Mouse (Mus musculus) mammary gland, adult 2 months (tissue): ENCODE results near the gene Cib4. TPM values are rescaled to one million over a fixed set of nuclear protein-coding genes. Genes with fewer than 3 reads are reported as not detected.

Source experiments
- polyA plus RNA-seq: library from polyadenylated mRNA; depleted of rRNA; stranded (reverse); fragments of >200 nt; gene quantifications from 2 replicates; pipeline ENCODE4 v1.2.3, GENCODE M21; 2012; ENCODE audit warnings: low replicate concordance; rRNA removed

Cib4 gene
- polyA plus RNA-seq: 0.45 TPM in 1 of 2 replicates, not detected in the other

DNA sequence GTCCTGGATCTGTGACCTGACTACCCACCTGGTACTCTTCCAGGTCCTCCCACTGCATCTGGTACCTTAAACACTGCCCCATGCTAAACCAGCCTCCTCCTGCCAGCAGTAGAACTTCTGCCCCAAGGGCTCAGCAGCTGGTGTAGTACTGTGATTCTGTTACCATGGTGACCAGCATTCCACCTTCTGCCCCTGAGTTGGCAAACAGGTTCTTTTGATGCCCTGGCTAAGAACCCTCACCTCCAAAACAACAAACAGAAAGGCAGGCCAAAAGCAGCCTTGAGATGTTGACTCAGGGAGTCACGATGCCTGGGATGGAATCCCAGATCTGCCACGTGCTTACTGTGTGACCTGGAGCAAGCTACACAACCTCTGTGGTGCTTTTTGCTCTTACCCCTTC is at the start of gene Cib4:
TSS of gene Cib4 (minus strand) at position 139 of the 400 bp plus-strand sequence.

DNA sequence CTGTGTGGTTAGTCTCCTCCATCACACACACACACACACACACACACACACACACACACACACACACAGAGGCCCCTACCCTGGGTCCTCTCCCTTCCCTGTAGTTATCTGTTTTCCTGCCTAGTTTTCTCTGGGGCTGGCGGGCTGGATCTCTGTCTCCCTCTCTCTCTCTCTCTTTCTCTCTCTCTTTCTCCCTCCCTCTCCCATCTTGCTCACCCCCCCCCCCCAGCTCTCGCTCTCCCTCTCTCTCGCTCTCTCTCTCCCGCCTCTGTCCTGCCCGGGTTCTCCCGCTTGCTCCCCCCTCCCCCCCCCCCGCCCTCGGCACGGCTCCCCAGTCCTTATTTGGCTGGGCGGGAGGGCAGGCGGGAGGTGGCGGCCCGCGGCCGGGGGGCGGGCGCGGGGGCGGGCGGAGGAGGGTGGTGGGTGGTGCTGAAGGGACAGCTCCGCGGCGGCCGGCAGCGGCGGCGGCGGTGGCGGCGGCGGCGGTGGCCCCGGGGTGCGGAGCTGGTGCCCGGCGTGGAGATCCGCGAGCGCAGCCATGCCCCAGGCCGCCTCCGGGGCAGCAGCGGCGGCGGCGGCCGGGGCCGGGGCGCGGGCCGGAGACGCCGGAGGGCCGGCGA is 42.2 kb upstream of the Cib4 start, which contains the start of gene Kcnk3:
TSS of gene Kcnk3 (plus strand) at position 490 of the 620 bp plus-strand sequence.

DNA sequence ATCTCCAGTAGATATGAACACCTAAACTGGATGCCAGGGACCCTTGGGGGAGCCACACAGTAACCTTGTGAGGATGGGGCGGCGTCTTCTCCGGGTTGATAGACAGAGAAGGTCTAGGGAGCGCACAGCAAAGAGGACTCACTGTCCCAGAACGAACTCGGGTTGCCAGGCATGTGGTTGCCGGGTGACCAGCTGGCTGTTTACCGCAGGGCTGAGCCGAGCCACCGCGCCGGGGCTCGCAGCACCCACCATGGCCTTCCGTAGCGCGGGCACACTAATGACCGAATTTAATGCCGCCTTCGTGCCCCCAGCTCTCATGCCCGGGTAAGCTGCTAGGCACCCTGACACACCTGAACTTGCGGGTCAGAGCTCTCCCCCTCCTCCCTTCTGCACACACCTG is 79.8 kb downstream of the Cib4 start, which contains the start of gene 1700001C02Rik:
TSS of gene 1700001C02Rik (plus strand) at position 187 of the 400 bp plus-strand sequence.

DNA sequence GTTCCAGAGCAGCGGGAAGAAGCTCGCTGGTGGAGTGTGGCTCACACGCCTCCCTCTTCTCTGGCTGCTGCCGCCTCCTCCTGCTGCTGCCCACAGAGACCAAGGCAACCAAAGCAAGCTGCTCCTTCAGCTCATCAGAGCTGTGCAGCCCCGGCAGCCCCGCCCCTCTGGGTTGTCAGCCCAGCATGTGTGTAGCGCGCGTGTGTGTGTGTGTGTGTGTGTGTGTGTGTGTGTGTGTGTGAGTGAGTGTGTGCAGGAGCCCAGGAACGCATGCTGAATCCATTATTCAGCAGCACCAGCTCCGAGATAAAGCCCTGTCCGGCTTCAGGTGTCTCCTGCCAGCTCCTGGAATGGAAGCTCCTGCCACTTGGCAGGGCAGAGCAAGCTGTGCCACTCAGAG is 83.8 kb downstream of the Cib4 start, which contains the start of gene Otof:
TSS of gene Otof (minus strand) at position 112 of the 400 bp plus-strand sequence.

Other genes with a start within 250 kb of the Cib4 start
- gene Otof, start 83.9 kb downstream of the Cib4 start, polyA plus RNA-seq: 0.29 and 0.34 TPM in 2 replicates
- not detected in 2 replicates for gene 1700001C02Rik, start 79.8 kb downstream of the Cib4 start, polyA plus RNA-seq
- gene Kcnk3, start 42.3 kb upstream of the Cib4 start, polyA plus RNA-seq: 153 TPM in 2 replicates
- 103 and 106 TPM in 2 replicates for gene Slc35f6, start 102.1 kb upstream of the Cib4 start, polyA plus RNA-seq
- 17.1 and 27.2 TPM in 2 replicates for gene Cenpa, start 120.9 kb upstream of the Cib4 start, polyA plus RNA-seq
- 1.1 and 1.2 TPM in 2 replicates for gene Dpysl5, start 165.7 kb upstream of the Cib4 start, polyA plus RNA-seq